Mouse (Mus musculus) kidney, adult 2 months (tissue): ENCODE measurements around the gene Braf. TPM values are rescaled to one million over a fixed set of nuclear protein-coding genes. Genes with fewer than 3 reads are reported as not detected.

Source experiments
- DNase-seq: peaks from one replicate; pipeline ENCODE4 v3.0.0; 2021
- H3K27ac ChIP-seq: fragments of 200-500 bp; 2 replicates; pipeline ENCODE4 v1.5.1; 2012; ENCODE audit warnings: low read depth, low read length, control low read depth, inconsistent platforms; ENCODE audit not compliant: insufficient read depth
- H3K27me3 ChIP-seq: fragments of 200-500 bp; replicated peaks from 2 replicates; pipeline ENCODE4 v1.6.1; 2012; ENCODE audit warnings: mild to moderate bottlenecking, moderate library complexity, low read length, inconsistent platforms; ENCODE audit not compliant: control insufficient read depth, insufficient read depth
- H3K36me3 ChIP-seq: fragments of 200-500 bp; 2 replicates; pipeline ENCODE4 v1.6.1; 2012; ENCODE audit warnings: mild to moderate bottlenecking, moderate library complexity, low read length, inconsistent platforms; ENCODE audit not compliant: control insufficient read depth, insufficient read depth
- H3K4me1 ChIP-seq: fragments of 200-500 bp; 2 replicates; pipeline ENCODE4 v1.6.1; 2011; ENCODE audit warnings: low read length; ENCODE audit not compliant: control insufficient read depth, insufficient read depth
- H3K4me3 ChIP-seq: fragments of 200-500 bp; 2 replicates; pipeline ENCODE4 v1.5.1; 2011; ENCODE audit warnings: mild to moderate bottlenecking, low read depth, low read length, control low read depth; ENCODE audit not compliant: insufficient read depth
- CTCF ChIP-seq: fragments of 200-500 bp; conservative IDR thresholded peaks from 2 replicates; pipeline ENCODE4 v1.5.1; 2011; ENCODE audit warnings: low read depth, mild to moderate bottlenecking, control low read depth, low read length, moderate library complexity, mixed read lengths; ENCODE audit not compliant: insufficient read depth, insufficient read length
- POLR2A ChIP-seq: fragments of 200-500 bp; IDR thresholded peaks from one replicate; pipeline ENCODE4 v1.6.1; 2011; ENCODE audit warnings: low read depth, low read length, control low read depth
- WGBS: fragments of 180-500 bp; shearing (Covaris S2); methylation state at CpG from one replicate; pipeline ENCODE4 v1.1.7; 2018; 5-methylcytosine and 5-hydroxymethylcytosine counted together
- polyA plus RNA-seq: library from polyadenylated mRNA; depleted of rRNA; stranded (reverse); fragments of >200 nt; gene quantifications from 2 replicates; pipeline ENCODE4 v1.2.3, GENCODE M21; 2012

Braf gene
- polyA plus RNA-seq, 1 experiment, result 12.0 TPM

DNA sequence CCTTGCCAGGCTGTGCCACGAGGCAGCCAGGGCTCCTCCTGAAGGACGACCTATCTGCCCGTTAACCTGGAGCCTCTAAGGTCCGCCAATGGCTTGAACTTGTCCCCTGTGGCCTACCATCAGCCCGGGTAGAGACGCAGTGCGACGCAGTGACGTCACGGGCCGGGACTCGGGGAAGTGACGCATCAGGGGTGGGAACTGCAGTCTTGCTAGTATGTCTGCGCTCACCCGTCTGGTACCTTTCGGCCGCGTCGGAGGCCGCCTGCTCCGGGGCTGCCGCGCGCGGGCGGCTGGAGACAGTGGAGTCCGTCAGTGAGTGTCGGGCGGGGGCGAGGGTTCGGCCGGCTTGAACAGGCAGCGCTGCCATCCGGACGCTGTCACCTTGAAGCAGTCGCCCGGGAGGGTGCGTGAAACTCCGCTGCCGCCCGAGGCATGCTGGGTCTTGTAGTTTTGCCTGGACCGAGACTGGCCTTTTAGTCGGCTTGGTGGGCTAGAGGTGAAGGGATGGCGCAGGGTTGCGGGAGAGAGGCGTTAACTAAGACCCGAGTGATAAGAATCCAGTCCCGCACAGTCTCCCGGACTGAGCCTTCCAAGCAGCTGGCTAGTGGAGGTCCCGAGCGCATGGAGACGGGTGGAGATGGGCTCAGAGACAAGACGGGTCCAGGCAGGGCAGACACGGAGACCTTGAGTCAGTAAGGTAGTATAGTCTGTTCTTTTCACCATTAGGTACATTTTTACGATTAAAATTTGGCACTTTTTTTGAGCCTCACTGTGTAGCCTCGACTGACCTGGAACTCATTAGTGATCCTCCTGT lies 132.7 kb downstream of the Braf start, which contains the start of gene Ndufb2:
Gene Ndufb2 (plus strand): TSS at position 174 of the 814 bp plus-strand sequence.
- peak within 1 kb of the TSS; percentile 94 for H3K4me3 ChIP-seq
- H3K27me3 ChIP-seq, result no peaks in the 10 kb centered on the region
- H3K36me3 ChIP-seq, result 0 out of 2 replicates have a peak, but pooled peaks cover 2% of the 10 kb centered on the region
- under 1% methylated on average over 56 of the region's 56 CpGs for WGBS
- peak; percentile 89 for TF ChIP-seq POLR2A
- TF ChIP-seq CTCF, result no peak
- H3K27ac ChIP-seq, result peak within 1 kb of the TSS; percentile 96
- H3K4me1 ChIP-seq, result peaks cover 10% of the 10 kb centered on the region; the same call in 1 of the 2 replicates
- peak; percentile 97 for DNase-seq

DNA sequence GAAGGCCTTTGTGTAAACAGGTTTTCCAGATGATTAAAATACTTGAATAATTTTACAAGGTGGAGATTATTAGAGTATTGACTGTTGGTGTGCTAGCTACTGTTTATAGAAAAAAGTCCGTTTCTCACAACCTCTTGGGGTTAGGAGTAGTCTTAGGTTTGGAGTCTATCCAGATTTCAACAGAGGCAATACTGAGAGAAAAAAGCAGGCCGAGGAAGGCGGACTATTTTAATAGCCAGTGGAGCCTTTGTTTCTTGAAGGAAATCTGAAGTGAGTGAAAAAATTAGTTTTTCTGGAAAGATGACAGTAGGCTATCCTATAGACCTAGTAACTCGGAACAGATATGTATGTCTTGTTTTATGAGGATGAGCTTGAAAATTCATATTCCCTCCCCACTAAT lies 133.8 kb downstream of the Braf start:
- H3K27ac ChIP-seq, result no peak overlapping the region
- no peak overlapping the region for H3K4me3 ChIP-seq
- H3K27me3 ChIP-seq, result no peaks in the 10 kb centered on the region
- DNase-seq, result no peak
- TF ChIP-seq POLR2A (no peak), CTCF (no peak)
- peaks cover 10% of the 10 kb centered on the region; the same call in 1 of the 2 replicates for H3K4me1 ChIP-seq
- WGBS, result 92% methylated on average over 4 of the region's 4 CpGs
- H3K36me3 ChIP-seq, result no peaks in the 10 kb centered on the region

DNA sequence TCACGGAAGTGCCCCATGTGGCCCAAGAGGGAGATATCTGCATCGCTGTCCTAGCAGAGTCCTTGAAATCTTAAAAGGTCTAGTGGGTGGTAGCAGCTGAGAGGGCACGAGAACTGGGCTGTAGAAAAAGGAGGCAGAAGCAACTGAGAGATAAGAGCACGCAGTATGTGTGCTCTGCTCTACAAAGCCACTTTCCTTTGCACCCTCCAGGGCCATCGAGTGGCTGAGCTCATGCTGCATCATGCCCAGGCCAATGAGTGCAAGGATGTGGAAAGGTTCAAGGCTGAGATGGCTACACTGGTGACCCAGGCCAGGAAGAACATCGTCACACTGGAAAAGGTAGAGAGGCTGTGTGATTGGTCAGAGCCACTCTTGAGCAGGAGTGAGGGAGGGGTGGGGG lies 139.7 kb downstream of the Braf start, which contains the start of gene Gm42420:
Gene Gm42420 (plus strand): TSS at position 237 of the 400 bp plus-strand sequence.
- Histone ChIP-seq H3K4me1 (no peaks in the 10 kb centered on the region), H3K4me3 (no peak within 1 kb of the TSS), H3K27me3 (no peaks in the 10 kb centered on the region), H3K36me3 (peaks cover 3% of the 10 kb centered on the region; the same call in 1 of the 2 replicates), H3K27ac (no peak within 1 kb of the TSS)
- 96% methylated on average over 6 of the region's 6 CpGs for WGBS
- TF ChIP-seq POLR2A, result no peak
- TF ChIP-seq CTCF, result no peak
- DNase-seq, result no peak

DNA sequence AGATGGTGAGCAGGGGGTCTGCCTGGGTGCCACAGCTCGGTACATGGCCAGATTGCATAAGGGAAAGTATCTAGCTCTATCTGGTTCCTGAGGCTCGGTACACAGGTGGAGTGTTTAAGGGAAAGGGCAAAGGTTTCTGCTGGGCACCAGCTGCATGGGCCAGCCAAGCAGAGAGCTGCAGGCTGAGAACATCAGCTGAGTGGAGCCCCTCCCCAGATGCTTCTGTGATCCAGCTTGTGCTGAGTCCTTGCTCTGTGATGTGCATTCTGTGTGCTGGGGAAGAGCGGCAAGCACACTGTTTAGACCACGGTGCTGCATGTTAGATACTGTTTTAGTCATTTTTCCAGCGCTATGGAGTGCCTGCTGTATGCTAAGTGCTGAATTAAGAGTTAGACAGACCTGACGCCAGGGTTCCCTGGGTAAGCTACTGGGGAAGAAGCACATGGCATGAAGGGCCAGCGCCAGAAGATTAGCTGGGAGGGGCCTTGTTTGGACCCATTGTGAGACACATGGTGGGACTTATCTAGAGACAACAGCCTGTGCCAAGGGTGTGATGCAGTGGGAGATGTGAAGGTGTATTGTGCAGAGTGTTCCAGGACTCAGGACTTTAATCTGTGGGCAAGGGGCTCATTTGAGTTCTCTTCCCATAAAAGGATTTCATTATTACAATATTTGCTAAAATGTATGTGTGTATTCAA lies 144.0 kb downstream of the Braf start:
- Histone ChIP-seq H3K27ac (no peak overlapping the region), H3K36me3 (peaks cover 4% of the 10 kb centered on the region), H3K27me3 (no peaks in the 10 kb centered on the region), H3K4me1 (no peaks in the 10 kb centered on the region), H3K4me3 (no peak overlapping the region)
- DNase-seq, result no peak
- WGBS, result 80% methylated on average over 7 of the region's 7 CpGs
- TF ChIP-seq CTCF (no peak), POLR2A (no peak)

DNA sequence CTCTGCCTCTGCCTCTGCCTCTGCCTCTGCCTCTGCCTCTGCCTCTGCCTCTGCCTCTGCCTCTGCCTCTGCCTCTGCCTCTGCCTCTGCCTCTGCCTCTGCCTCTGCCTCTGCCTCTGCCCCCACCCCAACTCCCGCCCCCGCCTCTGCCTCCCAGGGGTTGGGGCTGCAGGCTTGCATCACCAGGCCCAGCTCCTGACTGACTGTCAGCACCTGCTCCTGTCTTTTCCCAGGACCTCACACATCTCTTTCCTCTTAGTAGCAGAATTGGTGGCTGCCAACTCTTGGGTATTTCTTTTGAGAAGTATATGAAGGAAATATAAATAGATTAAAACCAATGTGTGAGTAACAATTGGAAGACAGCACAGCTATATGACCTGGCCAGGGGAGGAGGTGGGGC lies 144.7 kb downstream of the Braf start:
- Histone ChIP-seq H3K4me3 (no peak overlapping the region), H3K36me3 (peaks cover 4% of the 10 kb centered on the region), H3K4me1 (no peaks in the 10 kb centered on the region), H3K27ac (no peak overlapping the region), H3K27me3 (no peaks in the 10 kb centered on the region)
- no peak for DNase-seq
- 89% methylated on average over 1 of the region's 2 CpGs for WGBS
- TF ChIP-seq CTCF (no peak), POLR2A (no peak)

DNA sequence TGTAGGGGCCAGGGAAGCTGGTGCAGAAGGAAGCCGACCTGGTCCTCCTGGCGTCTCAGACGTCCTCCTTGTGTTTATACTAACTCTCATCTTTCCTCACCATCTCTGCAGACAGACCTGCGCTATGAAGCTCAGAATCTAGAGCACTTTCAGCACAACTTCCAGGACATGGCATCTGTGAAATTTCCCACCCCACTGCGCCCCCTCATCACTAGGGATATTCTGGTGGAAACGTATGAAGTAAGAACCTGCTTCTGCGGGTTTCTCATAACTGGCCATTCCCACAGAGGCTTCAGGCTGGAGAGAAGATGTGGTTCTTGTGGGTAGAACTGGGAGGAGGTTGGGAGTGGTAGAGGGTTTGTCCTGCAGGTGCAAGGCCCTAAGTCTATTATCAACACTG lies 145.7 kb downstream of the Braf start:
- no peaks in the 10 kb centered on the region for H3K27me3 ChIP-seq
- no peaks in the 10 kb centered on the region; the same call in 1 of the 2 replicates for H3K4me1 ChIP-seq
- TF ChIP-seq POLR2A (no peak), CTCF (no peak)
- no peak overlapping the region for H3K27ac ChIP-seq
- peaks cover 4% of the 10 kb centered on the region for H3K36me3 ChIP-seq
- WGBS, result 80% methylated on average over 7 of the region's 7 CpGs
- no peak for DNase-seq
- no peak overlapping the region for H3K4me3 ChIP-seq

DNA sequence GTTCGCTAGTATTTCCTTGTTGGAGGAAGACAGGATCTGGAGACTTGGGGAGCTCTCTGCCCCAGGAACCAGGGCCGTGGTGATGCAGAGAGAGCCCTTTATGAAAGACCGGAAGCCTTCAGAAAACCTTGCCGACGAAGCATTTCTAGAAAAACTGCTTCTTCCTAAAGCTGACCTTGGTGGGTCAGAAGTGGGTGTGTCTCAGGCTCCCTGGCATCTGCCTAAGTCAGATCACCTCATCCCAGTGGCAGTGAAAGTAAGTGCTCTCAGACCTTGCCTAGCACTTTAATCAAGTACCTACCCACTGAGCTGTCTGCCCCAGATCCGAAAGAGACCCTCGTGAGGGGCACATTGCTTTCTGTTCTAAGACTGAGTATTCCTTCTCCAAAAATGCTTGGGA lies 150.3 kb downstream of the Braf start:
- peak overlapping the region; percentile 85 for H3K4me3 ChIP-seq
- DNase-seq, result no peak
- no peaks in the 10 kb centered on the region for H3K27me3 ChIP-seq
- peaks cover 1% of the 10 kb centered on the region for H3K36me3 ChIP-seq
- no peaks in the 10 kb centered on the region; the same call in 1 of the 2 replicates for H3K4me1 ChIP-seq
- TF ChIP-seq CTCF (no peak), POLR2A (no peak)
- 51% methylated on average over 7 of the region's 7 CpGs for WGBS
- no peak overlapping the region for H3K27ac ChIP-seq
